Mouse (Mus musculus) urinary bladder, postnatal 4 days (tissue): ENCODE data around the gene Tbc1d22a.

ENCODE experiments used
- DNase-seq, 2 experiments: peaks; one replicate each; pipeline ENCODE4 v3.0.0; 2021 to 2022; ENCODE audit warnings: low spot score in 2 of 2

The Tbc1d22a gene

GRCm38 (mm10) chr15:86277428-86277827 lies 63.2 kb downstream of the Tbc1d22a start:
- no peak for DNase-seq

GRCm38 (mm10) chr15:86279059-86279974 lies 65.1 kb downstream of the Tbc1d22a start:
- no peak for DNase-seq

GRCm38 (mm10) chr15:86280137-86280536 lies 65.9 kb downstream of the Tbc1d22a start:
- DNase-seq = no peak

DNA sequence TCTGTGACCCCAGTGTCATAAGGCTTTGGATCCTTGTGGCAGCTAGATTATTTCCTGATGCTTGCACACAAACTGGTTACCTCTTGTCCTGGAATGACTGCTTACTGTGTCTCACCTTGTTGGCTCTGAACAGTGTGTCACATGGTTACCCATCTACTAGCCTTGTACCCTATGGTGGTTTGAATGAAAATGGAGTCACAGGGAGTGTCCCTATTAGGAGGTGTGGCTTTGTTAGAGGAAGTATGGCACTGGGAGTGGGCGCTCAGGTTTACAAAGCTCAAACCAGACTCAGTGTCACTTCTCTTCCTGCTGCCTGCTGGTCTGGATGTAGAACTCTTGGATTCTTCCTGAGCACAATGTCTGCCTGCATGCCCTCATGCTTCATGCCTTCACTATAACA lies 69.0 kb downstream of the Tbc1d22a start:
- DNase-seq = no peak

DNA sequence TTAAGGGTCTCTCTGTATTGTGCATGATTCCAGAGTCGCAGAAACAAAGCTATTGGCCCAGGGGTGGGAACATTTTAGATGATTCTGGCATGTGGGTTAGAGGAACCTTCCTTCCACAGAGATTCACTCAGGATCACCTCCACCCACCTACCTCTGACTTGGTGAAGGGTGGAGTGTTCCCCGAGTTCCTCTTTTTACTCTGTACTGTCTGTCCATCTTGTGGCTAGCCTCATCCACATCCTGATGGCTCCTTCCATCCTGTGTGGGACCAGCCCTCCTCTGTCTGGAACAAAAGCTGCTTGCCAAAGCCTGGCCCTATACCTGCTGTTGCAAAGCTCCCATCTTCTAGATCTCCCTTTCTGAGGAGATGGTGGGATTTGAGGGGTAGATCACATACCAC lies 71.0 kb downstream of the Tbc1d22a start:
- no peak for DNase-seq

DNA sequence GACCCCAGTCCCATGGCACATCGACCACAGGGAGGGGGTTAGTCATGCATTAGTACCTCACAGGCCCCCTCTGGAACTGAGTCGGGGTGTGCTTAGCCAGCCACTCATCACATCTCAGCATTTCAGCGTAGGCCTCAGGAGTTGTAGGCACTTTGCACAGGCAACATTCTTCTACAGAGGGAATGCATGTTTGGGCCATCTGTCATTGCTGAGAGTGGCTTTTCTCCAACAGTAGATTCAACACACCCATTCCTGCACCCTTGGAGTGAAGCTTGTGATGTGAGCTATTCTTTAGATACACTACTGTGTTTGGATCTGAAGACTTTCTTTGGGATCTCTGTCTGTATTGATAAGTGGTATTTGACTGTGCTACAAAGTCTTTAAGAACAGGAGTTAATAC lies 75.8 kb downstream of the Tbc1d22a start:
- no peak for DNase-seq

- no peak for DNase-seq
Observed at GRCm38 (mm10) chr15:86292288-86292687, 78.0 kb downstream of the Tbc1d22a start.

GRCm38 (mm10) chr15:86294426-86294825 lies 80.2 kb downstream of the Tbc1d22a start:
- no peak for DNase-seq

DNA sequence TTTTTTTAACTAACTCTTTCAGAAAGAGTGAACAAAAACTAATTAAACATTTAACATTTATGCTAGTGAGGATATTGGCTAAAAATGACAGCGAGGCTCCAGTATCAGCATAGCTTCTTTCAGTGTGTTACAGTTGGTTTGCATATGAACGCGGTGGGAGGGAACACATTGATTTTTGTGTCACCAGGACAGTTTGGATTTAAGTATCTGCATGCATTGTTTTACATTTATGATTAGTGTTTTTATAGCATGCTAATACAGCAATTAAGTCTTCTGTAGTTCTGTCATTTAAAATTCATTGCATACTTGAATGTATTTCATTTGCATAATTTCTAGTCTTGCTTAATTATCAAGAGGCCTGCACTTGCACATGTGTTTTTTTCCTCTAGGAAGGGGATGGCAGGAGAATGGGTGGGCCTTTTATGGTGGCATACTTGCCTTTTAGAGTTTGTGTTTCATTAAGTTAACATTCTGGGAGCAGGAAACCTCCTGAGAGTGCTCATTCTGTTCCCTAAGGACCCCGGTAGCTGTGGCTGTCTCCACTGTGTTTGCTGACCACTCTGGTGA lies 81.5 kb downstream of the Tbc1d22a start:
- no peak for DNase-seq

- DNase-seq = no peak
Observed at GRCm38 (mm10) chr15:86297281-86297680, 83.0 kb downstream of the Tbc1d22a start.

- no peak for DNase-seq
Observed at GRCm38 (mm10) chr15:86303876-86304275, 89.6 kb downstream of the Tbc1d22a start.

- DNase-seq = no peak
Observed at GRCm38 (mm10) chr15:86304861-86305260, 90.6 kb downstream of the Tbc1d22a start.

GRCm38 (mm10) chr15:86305290-86305689 lies 91.0 kb downstream of the Tbc1d22a start:
- DNase-seq = no peak

DNA sequence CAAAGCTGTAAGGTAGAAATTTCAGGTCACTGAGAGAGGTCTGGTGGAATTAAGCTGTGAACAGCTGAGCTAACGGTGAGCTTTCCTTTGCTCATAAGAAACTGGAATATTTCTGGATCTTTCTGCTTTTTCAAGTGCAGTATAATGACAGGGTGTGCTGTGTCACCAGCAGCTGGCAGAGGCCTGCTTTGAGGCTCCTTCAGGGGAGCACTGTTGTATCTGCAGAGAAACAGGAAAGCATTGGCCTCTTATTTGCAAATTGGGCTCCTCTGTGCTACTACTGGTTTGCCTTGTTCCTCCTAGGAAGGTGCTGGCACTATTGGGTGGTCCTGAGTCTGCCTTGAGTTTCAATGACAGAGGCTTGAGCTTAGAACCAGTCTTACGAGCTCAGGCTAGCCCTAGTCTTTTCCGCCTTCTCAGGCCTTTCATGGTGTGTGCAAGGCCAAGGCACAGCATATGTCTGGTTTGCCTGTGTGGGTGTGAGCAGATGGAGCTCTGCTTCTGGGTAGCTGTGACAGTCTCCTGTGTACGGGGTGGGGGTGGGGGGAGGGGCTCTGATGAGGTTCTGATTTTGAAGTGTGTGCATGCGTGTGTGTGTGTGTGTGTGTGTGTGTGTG lies 95.1 kb downstream of the Tbc1d22a start:
- DNase-seq = no peak

DNA sequence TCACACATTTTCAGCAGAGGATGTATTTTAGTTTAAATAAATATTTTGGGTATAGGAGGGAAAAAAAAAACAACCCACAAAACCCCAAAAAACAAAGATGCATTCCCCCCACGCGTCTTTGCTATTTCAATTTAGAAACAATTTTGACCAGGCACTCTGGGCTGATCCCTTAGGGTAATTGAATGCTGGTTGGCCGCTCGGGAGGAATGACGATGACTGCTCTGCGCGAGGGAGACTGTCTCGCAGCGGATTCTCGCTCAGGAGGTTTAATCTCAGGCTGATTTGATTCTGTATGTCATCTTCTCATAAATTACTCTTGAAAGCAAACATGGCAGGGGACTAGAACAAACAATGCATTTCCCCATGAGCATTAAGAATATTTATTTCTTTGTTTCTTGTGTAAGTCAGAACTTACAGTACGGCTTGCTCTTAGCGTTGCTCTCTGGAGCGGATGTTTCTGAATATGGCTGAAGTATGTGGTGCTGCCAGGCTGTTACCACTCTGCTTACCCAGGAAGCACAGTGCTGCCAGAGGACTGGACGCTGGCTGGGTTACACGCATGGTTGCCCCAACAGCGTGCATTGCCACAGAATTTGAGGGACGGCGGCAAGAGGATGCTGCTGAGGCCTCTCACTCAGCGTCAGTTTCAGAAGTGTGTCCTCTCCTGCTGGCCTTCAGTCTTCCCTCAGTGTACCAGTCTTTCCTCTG lies 106.7 kb downstream of the Tbc1d22a start:
- no peak for DNase-seq

- no peak for DNase-seq
Observed at GRCm38 (mm10) chr15:86326341-86326740, 112.1 kb downstream of the Tbc1d22a start.

GRCm38 (mm10) chr15:86329911-86330310 lies 115.7 kb downstream of the Tbc1d22a start:
- DNase-seq = no peak

- no peak for DNase-seq
Observed at GRCm38 (mm10) chr15:86330454-86330853, 116.2 kb downstream of the Tbc1d22a start.

- no peak for DNase-seq
Observed at GRCm38 (mm10) chr15:86331501-86332245, 117.4 kb downstream of the Tbc1d22a start.

DNA sequence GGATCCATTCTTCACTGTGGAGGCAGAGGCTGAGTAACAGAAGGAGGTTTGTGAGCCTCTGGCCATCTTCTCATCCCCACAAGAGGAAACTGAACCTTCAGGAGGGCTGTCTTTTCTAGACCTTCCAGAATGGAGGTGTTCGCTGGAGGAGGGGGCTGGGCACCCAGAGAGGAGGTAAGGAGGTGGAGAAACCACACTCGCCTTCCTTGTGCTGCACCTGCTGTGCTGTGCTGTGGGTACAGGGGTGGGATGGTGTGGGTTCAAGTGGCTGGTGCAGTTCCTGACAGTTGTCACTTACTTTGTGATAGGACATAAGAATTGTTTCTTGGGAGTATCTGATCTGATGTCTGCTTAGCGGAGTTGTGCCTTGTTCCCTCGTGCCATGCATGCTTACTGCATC lies 118.9 kb downstream of the Tbc1d22a start:
- DNase-seq = no peak

GRCm38 (mm10) chr15:86333606-86334005 lies 119.3 kb downstream of the Tbc1d22a start:
- DNase-seq = no peak
